Mouse (Mus musculus) hindbrain, embryonic 11.5 days (tissue): ENCODE results near the gene Cebpz. TPM values are rescaled to one million over a fixed set of nuclear protein-coding genes. Genes with fewer than 3 reads are reported as not detected.

Experiments
- ATAC-seq: fragments of 200-750 bp; cut with Nextera tagmentation; 2 replicates; pipeline ENCODE4 v1.8.0; 2017; ENCODE audit warnings: mild to moderate bottlenecking, moderate TSS enrichment, moderate library complexity; ENCODE audit not compliant: low FRiP score
- DNase-seq: peaks from one replicate; pipeline ENCODE4 v3.0.0-alpha.2; 2015; ENCODE audit warnings: low spot score
- H3K27ac ChIP-seq: fragments of 300-500 bp; sonication (generic); 2 replicates; pipeline ENCODE4 v1.5.1; 2014; ENCODE audit warnings: mild to moderate bottlenecking, low read depth, low read length
- H3K27me3 ChIP-seq: fragments of 300-500 bp; sonication (generic); 2 replicates; pipeline ENCODE4 v1.6.1; 2014; ENCODE audit warnings: mild to moderate bottlenecking, low read length, moderate library complexity, mixed read lengths; ENCODE audit not compliant: control insufficient read depth, insufficient read depth
- H3K36me3 ChIP-seq: fragments of 300-500 bp; sonication (generic); 2 replicates; pipeline ENCODE4 v1.6.1; 2014; ENCODE audit warnings: mild to moderate bottlenecking, low read length, moderate library complexity, mixed read lengths; ENCODE audit not compliant: control insufficient read depth, insufficient read depth
- H3K4me1 ChIP-seq: fragments of 300-500 bp; sonication (generic); replicated peaks from 2 replicates; pipeline ENCODE4 v1.6.1; 2014; ENCODE audit warnings: low read length, mixed read lengths; ENCODE audit not compliant: control insufficient read depth, insufficient read depth
- H3K4me2 ChIP-seq: fragments of 300-500 bp; sonication (generic); replicated peaks from 2 replicates; pipeline ENCODE4 v1.6.1; 2014; ENCODE audit warnings: mild to moderate bottlenecking, low read depth, low read length
- H3K4me3 ChIP-seq: fragments of 300-500 bp; sonication (generic); 2 replicates; pipeline ENCODE4 v1.5.1; 2014; ENCODE audit warnings: low read depth, low read length
- H3K9ac ChIP-seq: fragments of 300-500 bp; sonication (generic); 2 replicates; pipeline ENCODE4 v1.6.1; 2014; ENCODE audit warnings: low read depth, low read length
- H3K9me3 ChIP-seq: fragments of 300-500 bp; sonication (generic); 2 replicates; pipeline ENCODE4 v1.6.1; 2016; ENCODE audit warnings: low read length; ENCODE audit not compliant: control insufficient read depth
- WGBS: fragments of 180-500 bp; shearing (Covaris S2); extraction: QIAGEN DNeasy Blood & Tissue Kit; methylation state at CpG from one replicate; pipeline ENCODE4 v1.1.7; 2014; 5-methylcytosine and 5-hydroxymethylcytosine counted together
- polyA plus RNA-seq: library from polyadenylated mRNA; unstranded; fragments of >200 nt; fragmentation: Nextera tagmentation; extraction: Ambion mirVana; gene quantifications from 2 replicates; pipeline ENCODE4 v1.2.1, GENCODE M21; 2014

Gene Cebpz
- polyA plus RNA-seq, 1 experiment from 2014 or later: 61.5 TPM

DNA sequence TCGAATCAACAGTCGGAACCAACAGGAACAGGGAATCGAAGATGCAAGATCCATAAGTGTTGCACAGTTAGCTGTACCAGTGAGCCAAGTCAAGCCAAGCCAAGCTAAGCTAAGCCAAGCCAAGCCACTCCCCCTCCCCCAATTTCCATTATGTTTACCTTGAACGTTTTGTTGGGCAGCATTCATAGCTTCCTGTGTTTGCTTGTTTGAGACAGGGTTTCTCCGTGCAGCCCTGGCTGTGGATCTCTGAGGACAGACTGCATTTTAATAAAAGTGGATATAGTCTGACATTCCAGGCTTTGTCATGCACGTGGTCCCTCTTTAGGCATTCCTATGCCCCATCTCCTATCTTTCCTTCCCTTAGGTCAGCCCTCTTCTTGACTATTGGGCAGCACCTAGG lies 21.1 kb downstream of the Cebpz start:
- Histone ChIP-seq H3K36me3 (no peaks in the 10 kb centered on the region), H3K4me3 (peak overlapping the region; percentile 58), H3K9ac (peak overlapping the region; percentile 40), H3K27me3 (no peaks in the 10 kb centered on the region), H3K9me3 (no peaks in the 10 kb centered on the region), H3K27ac (no peak overlapping the region), H3K4me2 (peak overlapping the region; percentile 50), H3K4me1 (no peaks in the 10 kb centered on the region; the same call in 1 of the 2 replicates)
- DNase-seq: peak; percentile 20
- peak; percentile 43 for ATAC-seq
- 55% methylated on average over 6 of the region's 6 CpGs for WGBS

DNA sequence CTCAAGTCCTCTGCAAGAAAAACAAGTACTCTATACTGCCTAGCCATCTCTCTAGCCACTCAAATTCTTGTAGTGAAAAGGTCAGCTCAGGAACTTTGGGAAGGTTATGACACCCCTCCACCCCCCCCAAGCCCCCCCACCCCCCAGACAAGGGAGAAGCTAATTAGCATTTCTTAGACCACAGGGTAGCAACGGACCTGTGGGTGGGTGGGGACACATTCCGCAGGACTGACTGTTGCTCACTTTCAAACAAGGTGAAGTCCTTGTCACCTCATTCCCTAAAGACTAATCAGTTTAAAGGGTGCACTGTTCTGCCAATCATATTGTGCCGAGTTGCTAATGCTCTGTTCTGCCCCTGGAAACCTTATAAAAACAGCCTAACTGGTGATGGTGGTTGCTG lies 22.9 kb downstream of the Cebpz start:
- no peaks in the 10 kb centered on the region for H3K9me3 ChIP-seq
- no peaks in the 10 kb centered on the region for H3K27me3 ChIP-seq
- H3K4me2 ChIP-seq: no peak overlapping the region
- H3K4me1 ChIP-seq: no peaks in the 10 kb centered on the region; the same call in 1 of the 2 replicates
- no peaks in the 10 kb centered on the region for H3K36me3 ChIP-seq
- H3K27ac ChIP-seq: no peak overlapping the region
- 78% methylated on average over 3 of the region's 3 CpGs for WGBS
- no peak for DNase-seq
- H3K4me3 ChIP-seq: no peak overlapping the region
- ATAC-seq: no peak
- no peak overlapping the region for H3K9ac ChIP-seq

DNA sequence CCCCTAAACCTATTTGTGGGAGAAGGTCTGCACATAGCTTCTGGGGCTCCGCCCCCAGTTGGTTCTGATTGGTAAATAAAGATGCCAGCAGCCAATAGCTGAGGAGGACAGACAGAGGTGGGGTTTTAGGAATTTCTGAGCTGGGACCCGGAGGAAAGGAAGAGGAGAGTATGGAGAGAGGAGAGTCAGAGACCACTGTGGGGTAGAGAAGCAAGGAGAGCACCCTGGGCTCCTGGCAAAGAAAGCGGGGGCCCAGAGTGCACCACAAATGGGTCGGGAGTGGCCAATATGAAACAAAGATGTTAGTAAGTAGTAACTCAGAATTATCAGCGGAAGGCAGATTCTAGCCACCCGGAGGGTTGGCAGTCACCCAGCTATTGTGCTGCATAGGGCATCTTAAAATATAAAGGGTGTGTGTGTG lies 24.0 kb downstream of the Cebpz start:
- DNase-seq: peak; percentile 41
- ATAC-seq: peak; percentile 43
- WGBS: 35% methylated on average over 6 of the region's 6 CpGs
- Histone ChIP-seq H3K4me2 (peak overlapping the region; percentile 36; the same call in 1 of the 2 replicates), H3K4me1 (no peaks in the 10 kb centered on the region; the same call in 1 of the 2 replicates), H3K9ac (no peak overlapping the region), H3K27ac (no peak overlapping the region), H3K27me3 (no peaks in the 10 kb centered on the region), H3K9me3 (no peaks in the 10 kb centered on the region), H3K4me3 (peak overlapping the region; percentile 22), H3K36me3 (no peaks in the 10 kb centered on the region)

DNA sequence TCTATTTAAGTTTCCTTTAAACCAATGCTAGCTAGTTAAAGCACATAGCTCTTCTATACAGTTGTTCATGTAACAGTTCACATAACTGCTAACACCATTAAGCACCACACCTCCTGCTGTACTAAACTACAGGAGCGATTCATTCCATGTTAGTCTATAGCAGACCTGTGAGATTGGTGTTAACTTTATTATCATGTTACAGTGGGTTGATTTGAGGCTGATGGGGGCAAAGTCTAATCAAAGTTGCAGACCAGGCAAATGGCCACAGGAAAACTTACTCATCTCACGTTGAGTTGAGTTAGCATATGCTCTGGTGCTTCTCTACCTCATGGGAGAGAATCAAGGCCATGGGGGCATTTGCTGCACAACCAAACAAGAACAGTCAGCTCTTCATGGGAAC lies 27.5 kb downstream of the Cebpz start:
- Histone ChIP-seq H3K9me3 (no peaks in the 10 kb centered on the region), H3K4me3 (no peak overlapping the region), H3K4me1 (no peaks in the 10 kb centered on the region), H3K27ac (no peak overlapping the region), H3K4me2 (no peak overlapping the region), H3K9ac (no peak overlapping the region), H3K27me3 (no peaks in the 10 kb centered on the region), H3K36me3 (no peaks in the 10 kb centered on the region)
- DNase-seq (no peak), ATAC-seq (no peak)
- WGBS: 85% methylated on average over 2 of the region's 2 CpGs

DNA sequence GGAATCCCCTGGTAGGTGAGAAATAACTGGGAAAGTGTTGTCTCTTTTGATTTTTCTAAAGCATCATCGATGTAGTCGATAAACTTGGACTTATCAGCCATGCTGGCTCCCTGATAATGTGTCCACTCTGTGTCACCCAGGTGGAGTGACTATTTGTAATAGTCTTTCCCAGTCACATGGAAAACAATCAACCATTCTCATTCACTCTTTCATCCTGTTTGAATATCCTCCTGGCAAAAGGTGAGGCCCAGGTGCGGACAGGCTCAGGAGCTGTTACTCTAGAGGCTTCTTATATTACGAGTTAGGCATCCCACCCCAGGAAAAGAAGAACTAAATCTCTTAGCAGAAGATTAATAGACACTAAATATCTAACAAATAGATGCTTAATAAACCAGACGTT lies 30.0 kb downstream of the Cebpz start, which contains the start of gene Sult6b1:
Gene Sult6b1, minus strand, starts transcription at position 101 of the 400 bp plus-strand sequence.
- Histone ChIP-seq H3K4me3 (no peak within 1 kb of the TSS), H3K4me1 (no peaks in the 10 kb centered on the region), H3K27me3 (no peaks in the 10 kb centered on the region), H3K9ac (no peak within 1 kb of the TSS), H3K27ac (no peak within 1 kb of the TSS), H3K9me3 (no peaks in the 10 kb centered on the region), H3K4me2 (no peak within 1 kb of the TSS), H3K36me3 (no peaks in the 10 kb centered on the region)
- DNase-seq: no peak
- WGBS: 88% methylated on average over 5 of the region's 5 CpGs
- ATAC-seq: no peak

DNA sequence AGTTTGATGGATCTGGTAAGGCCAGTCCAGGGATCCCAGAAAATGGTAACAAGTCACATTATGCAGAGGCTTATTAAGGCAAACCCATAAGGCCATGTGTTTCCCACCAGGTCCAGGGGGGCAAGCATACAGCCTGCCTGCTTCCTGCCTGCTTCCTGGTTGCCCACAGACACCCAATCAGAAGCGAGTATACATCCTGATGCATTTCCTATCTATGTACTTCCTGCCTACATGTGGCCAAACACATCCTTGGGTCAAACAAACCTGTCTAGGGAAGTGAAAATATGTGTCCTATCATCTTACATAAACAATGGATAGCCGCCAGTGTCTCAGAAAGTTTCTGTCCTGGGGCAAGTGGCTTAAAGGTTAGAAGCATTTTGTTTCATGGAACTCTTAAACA lies 33.7 kb downstream of the Cebpz start:
- DNase-seq: no peak
- Histone ChIP-seq H3K27me3 (no peaks in the 10 kb centered on the region), H3K9me3 (no peaks in the 10 kb centered on the region), H3K27ac (no peak overlapping the region), H3K36me3 (no peaks in the 10 kb centered on the region), H3K4me1 (no peaks in the 10 kb centered on the region), H3K4me3 (no peak overlapping the region), H3K9ac (no peak overlapping the region), H3K4me2 (no peak overlapping the region)
- 88% methylated on average over 2 of the region's 2 CpGs for WGBS
- ATAC-seq: no peak

DNA sequence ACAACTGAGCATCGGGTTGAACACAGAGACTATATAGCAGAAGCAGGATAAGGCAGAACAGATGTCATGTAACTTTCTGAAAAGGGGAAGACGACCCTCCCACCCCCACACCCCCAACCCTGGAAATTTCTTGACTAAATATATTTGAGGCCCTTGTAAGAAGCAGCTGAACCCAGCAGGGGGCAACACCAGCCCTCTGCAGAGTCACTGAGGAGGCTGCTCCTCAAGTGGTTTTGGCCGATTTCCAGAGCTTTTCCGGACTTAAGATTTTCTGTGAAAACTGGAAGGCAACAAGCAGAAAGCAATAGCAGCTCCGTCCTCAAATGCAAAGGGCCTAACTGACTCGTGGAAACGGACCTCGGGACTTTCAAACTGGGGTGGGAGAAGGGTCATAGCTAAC lies 41.5 kb downstream of the Cebpz start:
- 49% methylated on average over 8 of the region's 8 CpGs for WGBS
- Histone ChIP-seq H3K9me3 (no peaks in the 10 kb centered on the region), H3K4me2 (no peak overlapping the region), H3K9ac (no peak overlapping the region), H3K4me1 (no peaks in the 10 kb centered on the region), H3K27me3 (no peaks in the 10 kb centered on the region), H3K4me3 (no peak overlapping the region), H3K27ac (no peak overlapping the region), H3K36me3 (no peaks in the 10 kb centered on the region)
- no peak for ATAC-seq
- DNase-seq: peak; percentile 52

DNA sequence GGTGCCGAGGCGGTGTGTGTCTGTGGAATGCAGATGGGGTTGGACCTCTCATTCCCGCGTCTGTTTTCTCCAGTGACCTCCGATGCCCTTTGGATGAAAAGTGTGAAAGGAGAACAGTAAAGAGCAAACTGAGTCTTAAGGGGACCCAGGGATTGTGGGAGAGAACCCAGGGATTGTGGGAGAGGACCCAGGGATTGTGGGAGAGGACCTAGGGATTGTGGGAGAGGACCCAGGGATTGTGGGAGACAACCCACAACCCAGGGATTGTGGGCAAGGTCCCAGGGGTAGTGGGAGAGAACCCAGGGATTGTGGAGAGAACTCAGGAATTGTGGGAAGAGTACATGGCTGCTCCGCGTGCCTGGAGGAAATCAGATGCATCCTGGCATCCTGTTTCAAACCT lies 41.9 kb downstream of the Cebpz start:
- DNase-seq: no peak
- Histone ChIP-seq H3K9ac (no peak overlapping the region), H3K4me1 (no peaks in the 10 kb centered on the region), H3K9me3 (no peaks in the 10 kb centered on the region), H3K4me3 (no peak overlapping the region), H3K4me2 (no peak overlapping the region), H3K27me3 (no peaks in the 10 kb centered on the region), H3K27ac (no peak overlapping the region), H3K36me3 (no peaks in the 10 kb centered on the region)
- ATAC-seq: no peak
- 89% methylated on average over 7 of the region's 7 CpGs for WGBS

DNA sequence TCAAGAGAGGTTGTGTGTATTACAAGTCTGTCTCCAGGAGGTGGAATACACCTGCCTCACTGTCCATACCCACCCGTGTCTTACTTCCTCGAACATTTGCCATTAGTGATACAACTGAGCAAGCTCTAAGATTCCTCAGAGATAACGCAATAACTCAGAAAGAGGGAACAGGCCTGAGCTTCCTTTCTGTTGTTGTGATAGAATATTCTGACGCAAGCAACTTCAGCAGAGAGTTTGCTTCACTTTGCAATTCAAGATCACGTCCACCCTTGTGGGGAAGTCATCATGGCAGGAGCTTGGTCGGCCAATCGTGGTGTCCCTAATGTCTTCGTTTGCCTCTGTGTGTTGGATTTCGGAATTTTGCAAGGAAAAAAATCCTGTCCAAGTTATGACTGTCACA lies 45.8 kb downstream of the Cebpz start:
- Histone ChIP-seq H3K4me1 (no peaks in the 10 kb centered on the region), H3K9me3 (no peaks in the 10 kb centered on the region), H3K4me2 (no peak overlapping the region), H3K36me3 (no peaks in the 10 kb centered on the region), H3K9ac (no peak overlapping the region), H3K4me3 (no peak overlapping the region), H3K27me3 (no peaks in the 10 kb centered on the region), H3K27ac (no peak overlapping the region)
- WGBS: 82% methylated on average over 9 of the region's 9 CpGs
- ATAC-seq: no peak
- no peak for DNase-seq
